Mouse (Mus musculus) brain, embryonic 14.5 days (tissue): ENCODE results near the gene Zdhhc21.

Experiments
- CTCF ChIP-seq: fragments of 200-500 bp; IDR thresholded peaks from 2 replicates; pipeline ENCODE4 v1.5.1; 2012; ENCODE audit warnings: inconsistent platforms, mild to moderate bottlenecking, moderate library complexity, borderline replicate concordance; ENCODE audit not compliant: insufficient read depth, insufficient read length; ENCODE audit errors: extremely low read depth
- POLR2A ChIP-seq: fragments of 200-500 bp; IDR thresholded peaks from 2 replicates; pipeline ENCODE4 v1.6.1; 2012; ENCODE audit warnings: mild to moderate bottlenecking, inconsistent platforms, borderline replicate concordance; ENCODE audit not compliant: poor library complexity, insufficient read depth, insufficient read length, severe bottlenecking; ENCODE audit errors: extremely low read depth

DNA sequence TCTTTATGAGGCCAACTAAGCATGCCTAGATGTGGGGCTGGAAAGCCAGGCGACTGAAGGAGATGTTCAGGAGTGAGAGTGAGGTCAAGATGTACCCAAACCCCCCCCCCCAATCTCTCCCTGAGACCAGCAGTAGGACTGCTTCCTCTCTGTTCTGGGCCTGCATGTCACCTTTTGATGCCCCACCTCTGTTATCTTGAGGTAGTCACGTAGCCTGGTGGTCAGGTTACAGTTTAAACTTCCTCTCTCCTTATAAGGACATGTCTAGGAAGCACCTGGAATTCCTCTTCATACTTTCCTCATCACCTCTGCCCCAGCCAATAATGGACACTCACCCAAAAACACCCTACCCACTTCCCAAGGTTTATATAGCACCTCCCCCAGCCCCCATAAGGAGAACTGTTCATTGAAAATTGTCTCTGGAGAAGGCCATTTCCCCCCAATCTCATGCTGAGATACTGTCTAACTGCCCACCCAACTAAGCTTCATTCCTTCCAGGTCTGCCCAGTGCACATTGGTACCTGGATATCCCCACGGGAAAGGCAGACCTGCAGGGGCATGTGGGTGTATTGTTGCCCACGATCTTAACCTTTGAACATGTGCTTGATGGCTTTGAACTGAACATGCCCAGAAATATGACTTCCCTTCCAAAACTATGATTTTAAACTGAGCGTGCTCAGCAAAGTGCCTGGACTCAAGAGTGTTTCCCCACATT, 8.1 kb upstream of the Zdhhc21 start:
- no peak for TF ChIP-seq CTCF
- no peak for TF ChIP-seq POLR2A
